Mouse (Mus musculus): Measurements from ENCODE around the gene Pnmt.

GRCm38 (mm10) chr11:98357396-98358160 lies 28.7 kb upstream of the Pnmt start:
- TF ChIP-seq GATA1 (IDR thresholded peaks at IDR 0.05; ENCODE audit: low read length), result peak; percentile 18; the same call in 1 of the 2 replicates
- TF ChIP-seq TAL1 (IDR thresholded peaks at IDR 0.05; ENCODE audit: low read length), result no peak
